Mouse (Mus musculus) spleen, postnatal 36 days (tissue): ENCODE measurements around the gene Foxm1.

Experiments
- DNase-seq, 2 experiments: peaks; one replicate each; pipeline ENCODE4 v3.0.0; 2022; ENCODE audit warnings: low spot score in 2 of 2, mixed read lengths in 1 of 2

The Foxm1 gene

DNA sequence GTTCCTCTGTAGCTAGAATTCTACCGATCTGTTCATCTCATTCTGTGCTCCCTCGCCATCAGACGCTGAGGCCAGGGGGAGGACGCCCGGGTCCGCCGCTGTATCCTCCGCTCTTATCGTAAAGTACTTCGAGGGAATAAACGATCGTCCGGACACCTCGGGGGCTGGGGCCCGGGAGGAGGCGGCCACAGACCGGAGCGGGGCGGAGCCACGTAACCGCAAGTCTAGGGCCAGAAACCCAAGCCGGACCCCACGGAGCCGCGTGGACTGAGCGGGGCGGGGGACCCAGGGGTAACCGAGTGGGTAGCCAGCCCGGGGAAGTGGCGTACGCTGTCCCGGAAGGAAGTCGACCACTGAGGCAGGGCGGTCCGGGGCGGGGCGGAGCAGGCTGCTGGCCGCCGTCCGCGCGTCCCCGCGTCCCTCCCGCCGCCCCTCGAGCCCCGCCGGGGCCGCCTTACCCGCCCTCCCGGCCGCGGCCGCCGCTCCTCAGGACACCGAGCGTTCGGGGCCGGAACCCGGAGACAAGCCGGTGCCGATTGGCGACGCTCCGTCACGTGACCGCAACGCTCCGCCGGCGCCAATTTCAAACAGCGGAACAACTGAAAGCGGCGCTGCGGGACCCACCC lies at the start of gene Foxm1, which contains the start of gene Rhno1:
Gene Foxm1, plus strand, starts transcription at position 587 of the 626 bp plus-strand sequence.
Gene Rhno1, minus strand, starts transcription at position 531 of the 626 bp plus-strand sequence.
- peak; percentile 80 to 83 for DNase-seq

GRCm38 (mm10) chr6:128314796-128315195 lies 48.0 kb upstream of the Foxm1 start:
- DNase-seq, result no peak

GRCm38 (mm10) chr6:128315597-128315996 lies 47.2 kb upstream of the Foxm1 start:
- DNase-seq, result no peak

DNA sequence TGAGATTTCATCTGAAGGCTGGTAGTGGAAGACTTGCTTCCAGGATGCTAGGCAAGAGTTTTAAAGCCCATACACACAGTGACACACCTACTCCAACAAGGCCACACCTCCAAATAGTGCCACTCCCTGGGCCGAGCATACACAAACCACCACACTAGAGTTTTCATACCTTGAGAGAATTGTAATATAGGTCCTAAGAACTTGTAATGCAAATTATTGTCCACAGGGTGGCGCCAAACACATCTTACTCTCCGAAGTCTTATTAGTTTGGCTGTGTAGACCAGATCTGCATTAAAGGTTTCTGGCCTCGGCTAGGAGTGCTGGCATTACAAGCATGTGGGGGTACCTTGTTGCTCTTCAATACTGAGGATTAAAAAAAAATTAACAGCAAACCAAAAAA lies 44.5 kb upstream of the Foxm1 start:
- DNase-seq, result peak; percentile 27 to 51

DNA sequence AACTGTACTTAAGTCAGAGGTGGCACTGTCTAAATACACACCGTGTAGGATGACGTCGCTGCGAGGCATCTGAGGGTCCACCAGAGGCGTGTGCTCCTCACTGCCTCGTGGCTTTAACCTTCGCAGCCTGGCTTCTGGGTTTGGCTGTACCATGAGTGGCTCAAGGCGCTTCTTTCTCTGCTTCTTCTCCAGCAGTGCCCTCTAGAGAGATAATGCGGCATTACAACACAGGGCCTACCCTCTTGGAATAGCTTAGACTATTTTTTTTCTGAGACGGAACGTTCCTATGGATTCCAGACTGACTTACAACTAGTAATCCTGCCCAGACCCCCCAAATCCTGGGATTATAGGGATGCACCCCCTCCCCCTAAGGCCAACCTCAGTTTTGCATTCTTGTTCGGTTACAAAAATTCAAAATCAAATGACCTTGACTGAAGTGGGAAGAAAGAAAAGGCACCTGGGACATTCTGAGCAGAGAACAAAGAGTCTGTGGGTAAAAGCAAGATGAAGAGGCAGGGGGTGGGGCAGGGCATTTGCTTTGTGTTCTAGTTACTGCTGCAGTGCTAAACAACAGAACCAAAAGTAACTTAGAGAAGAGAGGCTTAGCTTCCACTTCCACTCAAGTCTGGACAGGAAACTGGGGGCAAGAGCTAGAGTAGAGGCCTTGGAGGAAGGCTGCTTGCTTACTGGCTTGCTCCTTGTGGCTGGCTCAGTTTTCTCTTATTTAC lies 28.2 kb upstream of the Foxm1 start:
- DNase-seq, result peak; percentile 33 to 44

- no peak for DNase-seq
Observed at GRCm38 (mm10) chr6:128337467-128337866, 25.3 kb upstream of the Foxm1 start.

DNA sequence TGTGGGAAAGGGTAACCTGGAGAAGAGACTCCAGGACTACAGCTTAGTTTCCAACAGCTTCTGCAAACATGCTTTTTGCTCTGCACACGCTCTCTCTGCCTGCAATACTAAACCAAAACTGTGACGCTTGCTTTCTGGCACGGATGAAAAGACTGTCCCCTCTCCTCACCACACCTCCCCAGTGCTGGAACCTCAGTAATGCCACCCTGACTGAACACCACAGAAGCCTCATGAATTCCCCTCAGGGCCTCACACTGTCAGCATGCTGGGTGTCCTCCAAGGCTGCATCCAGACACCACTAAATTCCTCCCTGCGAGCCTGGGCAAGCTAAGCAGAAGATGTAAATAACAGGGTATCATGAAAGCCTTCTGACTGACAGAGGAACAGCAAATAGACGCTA lies 23.9 kb upstream of the Foxm1 start:
- no peak for DNase-seq

DNA sequence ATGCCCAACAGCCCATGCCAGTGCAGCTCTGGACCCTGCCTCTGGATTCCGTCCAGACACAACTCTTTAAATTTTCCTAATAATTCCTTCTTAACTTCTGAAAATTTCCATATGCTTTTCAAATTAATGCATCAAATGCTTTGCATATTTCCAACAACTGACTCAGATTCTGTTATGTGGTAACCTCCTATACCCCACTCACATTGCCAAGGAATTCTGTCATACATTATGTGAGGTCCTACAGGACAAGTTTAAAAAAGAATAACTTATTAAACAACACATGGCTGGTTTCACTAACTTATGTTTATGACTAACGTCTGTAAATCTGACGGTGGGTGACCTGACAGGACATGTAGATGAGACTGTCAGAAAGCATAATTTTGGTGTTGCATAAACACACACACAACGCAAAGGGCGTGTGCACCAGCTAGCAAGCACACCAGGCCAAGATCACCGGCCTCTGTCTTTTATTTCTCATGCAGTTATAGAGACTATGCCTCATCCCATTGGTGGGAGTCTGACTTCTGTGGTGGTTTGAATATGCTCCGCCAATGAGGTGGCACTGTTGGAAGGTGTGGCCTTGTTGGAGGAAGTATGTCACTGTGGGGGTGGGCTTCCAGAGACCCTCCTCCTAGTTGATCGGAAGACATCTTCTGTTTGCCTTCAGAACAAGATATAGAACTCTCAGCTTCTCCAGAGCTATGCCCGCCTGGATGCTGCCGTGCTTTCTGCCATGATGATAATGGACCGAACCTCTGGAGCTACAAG lies 20.6 kb upstream of the Foxm1 start:
- no peak for DNase-seq

GRCm38 (mm10) chr6:128345623-128346022 lies 17.1 kb upstream of the Foxm1 start:
- DNase-seq, result no peak

- no peak for DNase-seq
Observed at GRCm38 (mm10) chr6:128346782-128347181, 16.0 kb upstream of the Foxm1 start.

DNA sequence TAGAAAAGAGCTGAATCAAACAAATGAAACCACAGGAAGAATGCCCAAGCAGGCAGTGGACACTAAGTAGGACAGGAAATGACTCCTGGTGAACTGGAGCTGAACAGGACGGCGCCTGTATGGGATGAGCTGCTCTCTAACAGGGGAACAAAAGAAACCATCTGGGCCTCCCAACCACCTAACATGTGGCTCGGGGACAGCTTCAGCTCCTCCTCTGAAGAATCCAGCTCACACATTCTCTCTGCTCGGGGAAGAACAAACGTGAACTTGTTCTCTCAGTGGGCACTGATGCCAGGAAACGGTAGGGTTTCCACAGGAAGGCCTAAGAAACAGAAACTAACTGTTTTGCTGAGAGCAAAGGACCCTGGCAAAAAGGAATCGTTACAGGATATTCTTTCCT lies 13.1 kb upstream of the Foxm1 start:
- no peak for DNase-seq

- no peak for DNase-seq
Observed at GRCm38 (mm10) chr6:128354140-128354539, 8.6 kb upstream of the Foxm1 start.

DNA sequence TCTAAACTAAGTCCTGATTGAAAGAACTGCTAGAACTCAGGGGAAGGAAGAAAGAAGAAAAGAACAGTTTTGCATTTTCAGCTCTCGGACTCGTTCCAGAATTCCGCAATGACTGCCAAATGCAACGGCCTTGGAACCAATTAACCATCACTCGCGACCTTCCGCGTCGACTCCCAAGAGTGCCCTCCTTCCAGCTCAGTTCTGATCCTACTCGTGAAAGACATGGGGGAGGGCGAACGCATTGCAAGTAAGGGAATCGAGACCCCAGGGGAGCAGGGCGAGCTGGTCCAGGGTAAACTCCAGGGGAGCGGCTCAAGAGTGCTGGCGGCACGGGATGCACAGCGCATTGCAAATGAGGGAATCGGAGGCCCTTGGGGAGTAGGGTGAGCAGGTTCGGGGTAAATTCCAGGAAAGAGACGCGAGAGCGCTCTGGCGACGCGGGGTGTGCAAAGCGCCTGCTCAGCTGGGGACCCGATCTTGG lies 7.5 kb upstream of the Foxm1 start:
- DNase-seq, result no peak

DNA sequence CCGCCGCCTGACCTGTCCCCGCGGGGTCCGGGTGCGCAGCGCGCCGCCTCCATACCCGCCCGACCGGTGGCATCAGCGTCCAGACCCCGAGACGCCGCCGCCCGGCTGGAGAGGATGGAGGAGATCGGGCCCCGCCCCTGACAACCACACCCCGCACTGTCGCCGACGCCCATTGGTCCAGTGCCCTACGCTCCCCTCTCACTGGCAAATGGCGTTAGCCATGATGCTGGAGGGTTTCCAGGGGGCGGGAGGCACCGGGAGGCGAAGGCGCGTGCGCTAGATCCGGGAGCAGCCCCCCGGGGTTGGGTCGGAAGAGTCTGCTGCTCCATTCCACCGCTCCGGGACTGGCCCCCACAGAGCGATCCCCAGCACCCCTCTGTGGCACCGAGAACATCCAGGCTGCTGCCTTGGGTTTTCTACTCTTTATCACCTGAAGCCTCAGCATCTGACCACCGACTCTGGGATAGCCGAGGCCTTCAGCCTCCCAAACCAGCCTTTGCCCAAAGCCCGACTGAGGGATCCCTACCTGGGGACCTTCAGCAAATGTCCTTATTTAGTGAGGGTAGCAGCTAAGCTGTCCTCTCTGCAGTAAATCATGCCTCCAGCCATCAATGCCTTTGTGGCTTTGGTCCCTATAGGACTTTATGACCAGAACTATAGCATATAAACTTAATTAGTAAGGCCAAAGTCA lies 6.9 kb upstream of the Foxm1 start, which contains the start of gene Tulp3:
Gene Tulp3, minus strand, starts transcription at position 126 of the 691 bp plus-strand sequence.
- DNase-seq, result peak; percentile 86 to 87

GRCm38 (mm10) chr6:128358999-128359398 lies 3.8 kb upstream of the Foxm1 start:
- DNase-seq, result peak; percentile 50 to 53

GRCm38 (mm10) chr6:128361901-128362300 lies 866 bp upstream of the Foxm1 start:
- DNase-seq, result no peak

DNA sequence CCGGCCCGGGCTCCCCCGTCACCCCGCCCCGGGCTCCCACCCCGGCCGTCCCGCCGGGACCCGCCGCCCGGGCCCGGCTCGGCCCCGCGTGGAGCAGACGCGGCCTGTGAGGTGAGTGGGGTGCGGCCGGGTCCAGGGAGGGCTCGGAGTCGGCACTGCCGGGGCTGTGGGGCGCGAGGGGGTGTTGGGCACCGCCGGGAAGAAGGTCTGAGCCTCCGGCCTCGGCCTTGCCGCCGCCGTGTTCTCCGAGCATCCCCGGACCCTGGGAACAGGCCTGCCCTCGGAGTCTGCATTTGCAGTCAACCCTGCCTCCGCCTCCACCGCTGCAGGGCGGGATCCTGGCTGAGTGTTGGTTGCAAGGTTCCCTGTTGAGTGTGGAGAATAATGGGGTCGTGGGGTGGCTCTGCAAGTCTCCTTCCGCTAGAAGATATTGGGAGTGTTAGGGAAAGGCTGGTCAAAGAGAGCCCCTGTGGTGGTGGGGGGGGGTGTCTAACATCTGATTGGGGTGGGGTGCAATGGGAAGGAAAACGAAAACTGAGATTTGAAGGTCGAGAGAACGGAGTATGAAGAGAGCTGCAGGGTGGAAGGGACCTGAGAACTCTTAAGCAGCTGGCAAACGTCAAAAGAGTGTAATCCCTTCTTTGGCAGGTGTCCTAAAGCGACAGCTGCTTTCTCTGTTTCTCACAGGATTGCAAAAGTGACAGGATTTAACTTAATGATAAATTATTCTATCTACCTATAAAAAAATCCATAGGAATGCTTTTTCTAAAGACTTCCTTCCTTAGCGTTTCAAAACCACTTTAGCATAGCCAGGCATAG lies 449 bp downstream of the Foxm1 start:
- DNase-seq, result no peak

DNA sequence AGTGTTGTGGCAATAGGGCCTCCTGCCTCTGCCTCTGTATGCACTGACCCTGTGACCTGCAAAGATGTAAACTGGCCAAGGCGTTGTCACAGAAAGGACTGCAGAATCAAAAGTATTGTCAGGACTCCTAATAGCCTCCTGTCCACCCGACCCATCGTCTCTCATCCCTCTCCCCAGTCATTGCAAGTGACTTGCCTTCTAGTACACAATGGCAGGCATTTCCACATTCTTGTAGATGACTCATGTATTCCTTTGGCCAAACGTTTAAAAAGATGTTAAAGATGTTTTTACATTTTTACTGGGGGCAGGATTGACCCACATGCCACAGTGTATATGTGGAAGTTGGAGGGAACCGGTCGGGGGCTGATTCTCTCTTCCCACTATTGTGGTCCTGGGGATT lies 2.0 kb downstream of the Foxm1 start:
- DNase-seq, result no peak

GRCm38 (mm10) chr6:128366466-128366865 lies 3.7 kb downstream of the Foxm1 start:
- no peak for DNase-seq

DNA sequence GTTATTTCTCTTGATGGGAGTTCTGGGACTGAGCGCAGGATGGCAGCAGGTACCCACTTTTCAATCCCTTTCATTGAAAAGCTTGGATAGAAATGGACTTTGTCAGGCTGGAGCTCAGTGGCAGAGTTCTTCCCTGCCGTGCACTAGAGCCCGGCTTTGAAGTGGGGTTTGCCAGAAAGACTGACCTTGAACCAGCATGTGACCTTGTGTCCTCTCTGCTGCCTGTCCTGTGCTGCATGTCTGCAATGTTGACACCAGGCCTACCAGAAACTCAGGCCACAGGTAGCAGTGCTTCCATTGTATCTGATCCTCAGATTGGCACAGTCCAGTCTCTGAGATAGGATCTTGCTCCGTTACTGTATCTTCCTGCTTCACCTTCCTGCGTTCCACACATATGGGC lies 7.3 kb downstream of the Foxm1 start:
- DNase-seq, result no peak

- no peak for DNase-seq
Observed at GRCm38 (mm10) chr6:128375192-128375591, 12.4 kb downstream of the Foxm1 start, which contains the start of the genes Tex52 and Gm44596. Gene Tex52 (plus strand): TSS chr6:128375456. Gene Gm44596 (plus strand): TSS chr6:128375503.
